Mouse (Mus musculus) CD8-positive naive resting alpha-beta T cell, adult 2 months (primary cell): ENCODE data around the gene Dctn1.

Experiments used
- DNase-seq, 2 experiments: peaks; one replicate each; pipeline ENCODE4 v3.0.0; 2022; ENCODE audit warnings: low read depth in 2 of 2, low spot score in 2 of 2

The Dctn1 gene

GRCm38 (mm10) chr6:83165607-83166242, at the start of gene Dctn1:
TSS of gene Dctn1 (plus strand) at chr6:83165920.
- peak; percentile 92 for DNase-seq

GRCm38 (mm10) chr6:83116373-83117164, 49.2 kb upstream of the Dctn1 start:
- no peak for DNase-seq

GRCm38 (mm10) chr6:83117165-83117438, 48.6 kb upstream of the Dctn1 start:
- DNase-seq: no peak

- DNase-seq: no peak
Observed at GRCm38 (mm10) chr6:83117616-83118015, 48.1 kb upstream of the Dctn1 start.

- no peak for DNase-seq
Observed at GRCm38 (mm10) chr6:83118369-83118768, 47.4 kb upstream of the Dctn1 start.

GRCm38 (mm10) chr6:83118825-83119733, 46.6 kb upstream of the Dctn1 start:
- DNase-seq: peak in 1 of 2 experiments; percentile 29

GRCm38 (mm10) chr6:83119734-83120051, 46.0 kb upstream of the Dctn1 start:
- no peak for DNase-seq

- DNase-seq: peak; percentile 87 to 89
Observed at GRCm38 (mm10) chr6:83120930-83121862, 44.5 kb upstream of the Dctn1 start, which contains the start of gene Wbp1. TSS of gene Wbp1 (minus strand) at chr6:83121559.

GRCm38 (mm10) chr6:83121863-83122710, 43.6 kb upstream of the Dctn1 start:
- DNase-seq: no peak

- no peak for DNase-seq
Observed at GRCm38 (mm10) chr6:83122961-83123360, 42.8 kb upstream of the Dctn1 start.

GRCm38 (mm10) chr6:83124851-83125312, 40.8 kb upstream of the Dctn1 start:
- peak; percentile 90 to 92 for DNase-seq

- DNase-seq: no peak
Observed at GRCm38 (mm10) chr6:83125331-83125730, 40.4 kb upstream of the Dctn1 start, which contains the start of gene Ino80b. TSS of gene Ino80b (minus strand) at chr6:83125431.

GRCm38 (mm10) chr6:83127419-83127818, 38.3 kb upstream of the Dctn1 start:
- no peak for DNase-seq

- no peak for DNase-seq
Observed at GRCm38 (mm10) chr6:83131469-83132034, 34.2 kb upstream of the Dctn1 start.

GRCm38 (mm10) chr6:83132176-83132919, 33.4 kb upstream of the Dctn1 start:
- DNase-seq: no peak

GRCm38 (mm10) chr6:83134226-83134625, 31.5 kb upstream of the Dctn1 start:
- no peak for DNase-seq

GRCm38 (mm10) chr6:83134951-83135513, 30.7 kb upstream of the Dctn1 start, which contains the start of gene Rtkn:
TSS of gene Rtkn (plus strand) at chr6:83135463.
- no peak for DNase-seq

GRCm38 (mm10) chr6:83135571-83136161, 30.1 kb upstream of the Dctn1 start:
- no peak for DNase-seq
